11 mouse cellular contexts compared by ENCODE assay signal in genomic region chr13:21495080-21495479, GRCm38 (mm10). TPM values are rescaled to one million over a fixed set of nuclear protein-coding genes. Genes with fewer than 3 reads are reported as not detected.
A peak's percentile ranks its signal among the peaks of the same experiment; 100 is the strongest.
DNase-seq lines count a peak whose midpoint lies in the region; ATAC-seq and TF ChIP-seq lines count a peak whose summit lies in the region.
"Had no signal": no experiment of that assay in that cellular context is flagged by ENCODE, and none has a peak within 500 bp of the region (broad histone marks: within the 10 kb centered on the region; RNA-seq: fewer than 3 reads in every experiment).

Gene AK157302, plus strand, starts transcription at chr13:21495223.

- H3K4me1 ChIP-seq in kidney, embryonic 14.5 days (ENCODE audit: control insufficient read depth, insufficient read depth, low read length), result no peaks in the 10 kb centered on the region
- H3K4me1 ChIP-seq in midbrain, postnatal 0 days (ENCODE audit: insufficient read depth, low read length), result no peaks in the 10 kb centered on the region
- H3K4me1 ChIP-seq: heart, embryonic 15.5 days; kidney, embryonic 15.5 days had no signal

- 89% methylated on average over 21 of the region's 21 CpGs for WGBS in kidney, embryonic 14.5 days
- 93% methylated on average over 21 of the region's 21 CpGs for WGBS in midbrain, postnatal 0 days

- no peaks in the 10 kb centered on the region for H3K36me3 ChIP-seq in kidney, embryonic 14.5 days (ENCODE audit: control insufficient read depth, insufficient read depth, low read length)
- no peaks in the 10 kb centered on the region for H3K36me3 ChIP-seq in midbrain, postnatal 0 days (ENCODE audit: insufficient read depth, low read length)
- H3K36me3 ChIP-seq: G1E; heart, embryonic 15.5 days; kidney, embryonic 15.5 days had no signal

- no peaks in the 10 kb centered on the region for H3K27me3 ChIP-seq in kidney, embryonic 14.5 days (ENCODE audit: control insufficient read depth, insufficient read depth, low read length)
- no peaks in the 10 kb centered on the region for H3K27me3 ChIP-seq in midbrain, postnatal 0 days (ENCODE audit: insufficient read depth, low read length)
- H3K27me3 ChIP-seq: heart, embryonic 15.5 days; kidney, embryonic 15.5 days had no signal

- no peak within 1 kb of the TSS for H3K4me2 ChIP-seq in kidney, embryonic 14.5 days (replicated peaks; ENCODE audit: low read depth, low read length)
- H3K4me2 ChIP-seq in midbrain, postnatal 0 days (ENCODE audit: low read depth, low read length, poor library complexity, severe bottlenecking), result no peak within 1 kb of the TSS
- H3K4me2 ChIP-seq: heart, embryonic 15.5 days; kidney, embryonic 15.5 days had no signal

- no peak within 1 kb of the TSS for H3K9ac ChIP-seq in kidney, embryonic 14.5 days (ENCODE audit: low read depth, low read length)
- no peak within 1 kb of the TSS for H3K9ac ChIP-seq in midbrain, postnatal 0 days (replicated peaks; ENCODE audit: low read length, poor library complexity, severe bottlenecking)
- H3K9ac ChIP-seq: heart, embryonic 15.5 days; kidney, embryonic 15.5 days had no signal

- peak; percentile 16 to 42 for DNase-seq in kidney, postnatal 25 days
- DNase-seq in ZHBTc4 (ENCODE audit: low read depth, low spot score), result peak; percentile 35
- no peak for DNase-seq in gastrocnemius, adult 18-20 months (ENCODE audit: low spot score)
- no peak for DNase-seq in layer of hippocampus, postnatal 14 days (ENCODE audit: low spot score in 2 of 2)
- DNase-seq in midbrain, postnatal 0 days (ENCODE audit: low spot score), result no peak
- no peak for DNase-seq in embryo, embryonic 11 days
- DNase-seq: midbrain, embryonic 14.5 days had no signal

- TF ChIP-seq CTCF in midbrain, postnatal 0 days (IDR thresholded peaks at IDR 0.05), result no peak

- ATAC-seq in kidney, embryonic 14.5 days (ENCODE audit: low FRiP score, low TSS enrichment), result no peak
- ATAC-seq in midbrain, postnatal 0 days (ENCODE audit: low FRiP score), result no peak

- H3K4me3 ChIP-seq in kidney, embryonic 14.5 days (ENCODE audit: low read length), result no peak within 1 kb of the TSS
- H3K4me3 ChIP-seq in midbrain, postnatal 0 days (ENCODE audit: low read depth, low read length), result no peak within 1 kb of the TSS
- H3K4me3 ChIP-seq: heart, embryonic 15.5 days; kidney, embryonic 15.5 days had no signal

- H3K9me3 ChIP-seq in kidney, embryonic 14.5 days (ENCODE audit: control insufficient read depth, low read length), result no peaks in the 10 kb centered on the region
- H3K9me3 ChIP-seq in midbrain, postnatal 0 days (ENCODE audit: low read length), result no peaks in the 10 kb centered on the region
- H3K9me3 ChIP-seq: G1E; heart, embryonic 15.5 days; kidney, embryonic 15.5 days had no signal

- no peak within 1 kb of the TSS for H3K27ac ChIP-seq in kidney, embryonic 14.5 days (ENCODE audit: low read depth, low read length)
- H3K27ac ChIP-seq in midbrain, postnatal 0 days (ENCODE audit: low read depth, low read length), result no peak within 1 kb of the TSS
- H3K27ac ChIP-seq: heart, embryonic 15.5 days; kidney, embryonic 15.5 days had no signal

RNA-seq across cellular contexts. Expression of gene AK157302, which starts in this region (rescaled TPM):
- 0.23 and 0.34 TPM in 2 replicates for polyA plus RNA-seq in kidney, embryonic 14.5 days (2014; fragmentation: Nextera tagmentation; extraction: Ambion mirVana)
- total RNA-seq in gastrocnemius, adult 18-20 months (2021), result 10 to 100 TPM; 22.8 to 23.3 TPM
- 10 to 100 TPM; 15.9 to 17.4 TPM for total RNA-seq in layer of hippocampus, postnatal 14 days (2021)
- total RNA-seq in midbrain, postnatal 0 days (2014; rRNA removed), result 0.22 and 0.28 TPM in 2 replicates
- 0.49 and 0.74 TPM in 2 replicates for polyA plus RNA-seq in midbrain, postnatal 0 days (2015; fragmentation: Nextera tagmentation; extraction: Ambion mirVana)

Comparison
In these comparisons a context has a peak if more than half of its experiments do, and no peak if none do; other contexts are left out.
1. RNA of gene AK157302 (total RNA-seq): 22.8 to 23.3 TPM in gastrocnemius, adult 18-20 months and 15.9 to 17.4 TPM in layer of hippocampus, postnatal 14 days; 0.22 to 0.28 TPM in midbrain, postnatal 0 days; every median in the first group is over 10 times any median in the second.
2. DNase-seq: peak in kidney, postnatal 25 days (2 of 2) and ZHBTc4 (single experiment); none in gastrocnemius, adult 18-20 months (single experiment), layer of hippocampus, postnatal 14 days (0 of 2), midbrain, postnatal 0 days (single experiment) and embryo, embryonic 11 days (single experiment).